Mouse (Mus musculus) ES-Bruce4 (cell line): ENCODE data around the gene Tmem108. TPM values are rescaled to one million over a fixed set of nuclear protein-coding genes. Genes with fewer than 3 reads are reported as not detected.

ENCODE experiments used
- H3K27ac ChIP-seq: 2 replicates; pipeline ENCODE4 v1.5.1; 2012; ENCODE audit warnings: low read length, inconsistent platforms; ENCODE audit not compliant: insufficient read depth
- H3K27me3 ChIP-seq: 2 replicates; pipeline ENCODE4 v1.6.1; 2012; ENCODE audit warnings: mild to moderate bottlenecking, low read length, inconsistent platforms; ENCODE audit not compliant: control insufficient read depth, poor library complexity, insufficient read depth, severe bottlenecking
- H3K36me3 ChIP-seq: 2 replicates; pipeline ENCODE4 v1.6.1; 2012; ENCODE audit warnings: inconsistent platforms, mild to moderate bottlenecking, low read length, moderate library complexity; ENCODE audit not compliant: control insufficient read depth, poor library complexity, insufficient read depth, severe bottlenecking
- H3K4me1 ChIP-seq: one replicate; pipeline ENCODE4 v1.8.1; 2011; ENCODE audit warnings: low read length; ENCODE audit not compliant: control insufficient read depth, insufficient read depth
- H3K4me3 ChIP-seq: 2 replicates; pipeline ENCODE4 v1.5.1; 2011; ENCODE audit warnings: low read depth, mild to moderate bottlenecking, low read length
- H3K9ac ChIP-seq: 2 replicates; pipeline ENCODE4 v1.6.1; 2012; ENCODE audit warnings: low read depth, mild to moderate bottlenecking, inconsistent platforms; ENCODE audit not compliant: poor library complexity, severe bottlenecking
- H3K9me3 ChIP-seq: replicated peaks from 2 replicates; pipeline ENCODE4 v1.6.1; 2012; ENCODE audit warnings: mild to moderate bottlenecking, low read length, inconsistent platforms; ENCODE audit not compliant: control insufficient read depth, poor library complexity, insufficient read depth, severe bottlenecking
- CTCF ChIP-seq: IDR thresholded peaks from one replicate; pipeline ENCODE4 v1.8.1; 2011; ENCODE audit warnings: low read depth, low read length
- EP300 ChIP-seq: IDR thresholded peaks from 2 replicates; pipeline ENCODE4 v1.6.1; 2011; ENCODE audit warnings: low read depth, low read length; ENCODE audit not compliant: insufficient read depth
- POLR2A ChIP-seq: IDR thresholded peaks from one replicate; pipeline ENCODE4 v1.8.1; 2011; ENCODE audit warnings: low read length; ENCODE audit not compliant: insufficient read depth
- polyA plus RNA-seq: library from polyadenylated mRNA; stranded (reverse); fragments of >200 nt; gene quantifications from 2 replicates; pipeline ENCODE4 v1.2.4, GENCODE M21; 2011; ENCODE audit warnings: low read depth; ENCODE audit not compliant: missing spikeins, insufficient read depth, insufficient read length

The Tmem108 gene
- polyA plus RNA-seq, 1 experiment: 2.1 TPM

GRCm38 (mm10) chr9:103720021-103720420 lies 41.6 kb downstream of the Tmem108 start:
- H3K9me3 ChIP-seq: no peaks in the 10 kb centered on the region
- peak overlapping the region; percentile 30; the same call in 1 of the 2 replicates for H3K4me3 ChIP-seq
- TF ChIP-seq POLR2A: no peak
- no peak for TF ChIP-seq CTCF
- no peak for TF ChIP-seq EP300
- no peaks in the 10 kb centered on the region for H3K36me3 ChIP-seq
- no peaks in the 10 kb centered on the region for H3K4me1 ChIP-seq
- no peak overlapping the region for H3K9ac ChIP-seq
- no peak overlapping the region for H3K27ac ChIP-seq
- H3K27me3 ChIP-seq: no peaks in the 10 kb centered on the region

GRCm38 (mm10) chr9:103716002-103716401 lies 45.6 kb downstream of the Tmem108 start:
- H3K36me3 ChIP-seq: no peaks in the 10 kb centered on the region
- no peaks in the 10 kb centered on the region for H3K9me3 ChIP-seq
- no peak overlapping the region for H3K4me3 ChIP-seq
- no peak overlapping the region for H3K27ac ChIP-seq
- H3K4me1 ChIP-seq: no peaks in the 10 kb centered on the region
- no peak overlapping the region for H3K9ac ChIP-seq
- H3K27me3 ChIP-seq: no peaks in the 10 kb centered on the region
- TF ChIP-seq CTCF: no peak

- H3K27me3 ChIP-seq: no peaks in the 10 kb centered on the region
- H3K9ac ChIP-seq: no peak overlapping the region
- no peak overlapping the region for H3K4me3 ChIP-seq
- H3K4me1 ChIP-seq: no peaks in the 10 kb centered on the region
- TF ChIP-seq POLR2A (no peak), EP300 (no peak), CTCF (no peak)
- no peaks in the 10 kb centered on the region for H3K9me3 ChIP-seq
- H3K27ac ChIP-seq: no peak overlapping the region
- H3K36me3 ChIP-seq: no peaks in the 10 kb centered on the region
Observed at GRCm38 (mm10) chr9:103715352-103715751, 46.3 kb downstream of the Tmem108 start.

- no peaks in the 10 kb centered on the region for H3K27me3 ChIP-seq
- no peak overlapping the region for H3K9ac ChIP-seq
- H3K36me3 ChIP-seq: no peaks in the 10 kb centered on the region
- no peaks in the 10 kb centered on the region for H3K9me3 ChIP-seq
- no peak for TF ChIP-seq POLR2A
- no peak for TF ChIP-seq EP300
- TF ChIP-seq CTCF: no peak
- no peak overlapping the region for H3K4me3 ChIP-seq
- H3K27ac ChIP-seq: no peak overlapping the region
- H3K4me1 ChIP-seq: no peaks in the 10 kb centered on the region
Observed at GRCm38 (mm10) chr9:103713230-103713629, 48.4 kb downstream of the Tmem108 start.

GRCm38 (mm10) chr9:103712711-103713110 lies 48.9 kb downstream of the Tmem108 start:
- Histone ChIP-seq H3K27ac (no peak overlapping the region), H3K4me1 (no peaks in the 10 kb centered on the region), H3K4me3 (no peak overlapping the region), H3K27me3 (no peaks in the 10 kb centered on the region), H3K36me3 (no peaks in the 10 kb centered on the region), H3K9me3 (no peaks in the 10 kb centered on the region), H3K9ac (no peak overlapping the region)
- no peak for TF ChIP-seq POLR2A
- TF ChIP-seq CTCF: no peak
- no peak for TF ChIP-seq EP300

- Histone ChIP-seq H3K27me3 (no peaks in the 10 kb centered on the region), H3K36me3 (no peaks in the 10 kb centered on the region), H3K4me1 (no peaks in the 10 kb centered on the region), H3K27ac (no peak overlapping the region), H3K4me3 (no peak overlapping the region), H3K9ac (no peak overlapping the region), H3K9me3 (no peaks in the 10 kb centered on the region)
- TF ChIP-seq CTCF: no peak
- no peak for TF ChIP-seq EP300
- TF ChIP-seq POLR2A: no peak
Observed at GRCm38 (mm10) chr9:103709694-103710093, 51.9 kb downstream of the Tmem108 start.
